13 mouse cellular contexts compared by ENCODE assay signal in genomic region chr19:14258621-14259051, GRCm38 (mm10).
DNase-seq lines count a peak whose midpoint lies in the region; ATAC-seq and TF ChIP-seq lines count a peak whose summit lies in the region.
"Had no signal": no experiment of that assay in that cellular context is flagged by ENCODE, and none has a peak within 500 bp of the region (broad histone marks: within the 10 kb centered on the region; RNA-seq: fewer than 3 reads in every experiment).

No protein-coding gene starts in this region.

- H3K4me3 ChIP-seq in embryonic facial prominence, embryonic 11.5 days (ENCODE audit: low read depth, low read length), result no peak overlapping the region
- H3K4me3 ChIP-seq in embryonic facial prominence, embryonic 10.5 days, result no peak overlapping the region
- no peak overlapping the region for H3K4me3 ChIP-seq in neural tube, embryonic 13.5 days
- H3K4me3 ChIP-seq in neural tube, embryonic 15.5 days (replicated peaks), result no peak overlapping the region
- no peak overlapping the region for H3K4me3 ChIP-seq in hindbrain, postnatal 0 days (ENCODE audit: low read length)
- no peak overlapping the region for H3K4me3 ChIP-seq in heart, embryonic 11.5 days (ENCODE audit: low read depth, low read length)

- no peak overlapping the region for H3K9ac ChIP-seq in embryonic facial prominence, embryonic 11.5 days (replicated peaks; ENCODE audit: low read length)
- H3K9ac ChIP-seq in neural tube, embryonic 13.5 days, result no peak overlapping the region
- no peak overlapping the region for H3K9ac ChIP-seq in neural tube, embryonic 15.5 days (replicated peaks)
- no peak overlapping the region for H3K9ac ChIP-seq in hindbrain, postnatal 0 days (replicated peaks; ENCODE audit: low read length)
- H3K9ac ChIP-seq in heart, embryonic 11.5 days (ENCODE audit: low read depth, low read length), result no peak overlapping the region

- peak; percentile 23; the same call in 1 of the 2 replicates for TF ChIP-seq CTCF in hindbrain, postnatal 0 days (IDR thresholded peaks at IDR 0.05; ENCODE audit: low read depth)

- 14% methylated on average over 5 of the region's 5 CpGs for WGBS in embryonic facial prominence, embryonic 11.5 days
- 16% methylated on average over 5 of the region's 5 CpGs for WGBS in embryonic facial prominence, embryonic 10.5 days
- WGBS in neural tube, embryonic 13.5 days, result 31% methylated on average over 5 of the region's 5 CpGs
- WGBS in neural tube, embryonic 15.5 days, result 30% methylated on average over 5 of the region's 5 CpGs
- WGBS in hindbrain, postnatal 0 days, result 10% methylated on average over 5 of the region's 5 CpGs
- 50% methylated on average over 5 of the region's 5 CpGs for WGBS in heart, embryonic 11.5 days (ENCODE audit: insufficient replicate concordance)

- no peaks in the 10 kb centered on the region for H3K9me3 ChIP-seq in embryonic facial prominence, embryonic 11.5 days (replicated peaks; ENCODE audit: control insufficient read depth, low read length)
- no peaks in the 10 kb centered on the region for H3K9me3 ChIP-seq in embryonic facial prominence, embryonic 10.5 days
- H3K9me3 ChIP-seq in neural tube, embryonic 13.5 days, result no peaks in the 10 kb centered on the region
- H3K9me3 ChIP-seq in neural tube, embryonic 15.5 days (replicated peaks), result no peaks in the 10 kb centered on the region
- H3K9me3 ChIP-seq in hindbrain, postnatal 0 days (ENCODE audit: low read length), result no peaks in the 10 kb centered on the region
- H3K9me3 ChIP-seq in heart, embryonic 11.5 days (replicated peaks; ENCODE audit: control insufficient read depth, low read length), result no peaks in the 10 kb centered on the region

- no peak overlapping the region for H3K4me2 ChIP-seq in embryonic facial prominence, embryonic 11.5 days (ENCODE audit: low read depth, low read length)
- H3K4me2 ChIP-seq in neural tube, embryonic 13.5 days, result 0 out of 2 replicates have a peak overlapping the region, but pooled peaks have one; percentile 1
- H3K4me2 ChIP-seq in neural tube, embryonic 15.5 days, result no peak overlapping the region
- no peak overlapping the region for H3K4me2 ChIP-seq in hindbrain, postnatal 0 days (ENCODE audit: low read depth, low read length)
- no peak overlapping the region for H3K4me2 ChIP-seq in heart, embryonic 11.5 days

- H3K4me1 ChIP-seq in embryonic facial prominence, embryonic 11.5 days (ENCODE audit: control insufficient read depth, insufficient read depth, low read length), result no peaks in the 10 kb centered on the region
- H3K4me1 ChIP-seq in embryonic facial prominence, embryonic 10.5 days, result peaks cover 14% of the 10 kb centered on the region
- peaks cover 11% of the 10 kb centered on the region for H3K4me1 ChIP-seq in neural tube, embryonic 13.5 days (replicated peaks)
- H3K4me1 ChIP-seq in neural tube, embryonic 15.5 days, result peaks cover 10% of the 10 kb centered on the region
- peaks cover 6% of the 10 kb centered on the region; the same call in 1 of the 2 replicates for H3K4me1 ChIP-seq in hindbrain, postnatal 0 days (ENCODE audit: insufficient read depth, low read length)
- no peaks in the 10 kb centered on the region for H3K4me1 ChIP-seq in heart, embryonic 11.5 days (ENCODE audit: control insufficient read depth, insufficient read depth, low read length)

- peak; percentile 34; the same call in 1 of the 2 replicates for ATAC-seq in embryonic facial prominence, embryonic 11.5 days (replicated peaks; ENCODE audit: insufficient number of reproducible peaks, low FRiP score, low TSS enrichment, low read depth)
- no peak; the same call in 1 of the 2 replicates for ATAC-seq in neural tube, embryonic 13.5 days (ENCODE audit: low read depth)
- no peak for ATAC-seq in neural tube, embryonic 15.5 days (ENCODE audit: low FRiP score)
- no peak for ATAC-seq in hindbrain, postnatal 0 days
- ATAC-seq in heart, embryonic 11.5 days (replicated peaks; ENCODE audit: insufficient number of reproducible peaks, low FRiP score, low TSS enrichment), result no peak
- ATAC-seq: lung, postnatal 0 days had no signal

- H3K27me3 ChIP-seq in embryonic facial prominence, embryonic 11.5 days (ENCODE audit: control insufficient read depth, insufficient read depth, low read length), result no peaks in the 10 kb centered on the region
- H3K27me3 ChIP-seq in embryonic facial prominence, embryonic 10.5 days (replicated peaks; ENCODE audit: low read depth, poor library complexity, severe bottlenecking), result no peaks in the 10 kb centered on the region
- H3K27me3 ChIP-seq in neural tube, embryonic 13.5 days, result no peaks in the 10 kb centered on the region
- no peaks in the 10 kb centered on the region for H3K27me3 ChIP-seq in neural tube, embryonic 15.5 days (replicated peaks)
- no peaks in the 10 kb centered on the region for H3K27me3 ChIP-seq in hindbrain, postnatal 0 days (ENCODE audit: insufficient read depth, low read length)
- H3K27me3 ChIP-seq in heart, embryonic 11.5 days (ENCODE audit: control insufficient read depth, insufficient read depth, low read length), result no peaks in the 10 kb centered on the region

- DNase-seq in embryonic facial prominence, embryonic 11.5 days (ENCODE audit: low spot score), result peak; percentile 55
- DNase-seq in embryonic facial prominence, embryonic 10.5 days (ENCODE audit: low spot score), result no peak
- peak; percentile 41 for DNase-seq in hindbrain, postnatal 0 days (ENCODE audit: low spot score)
- DNase-seq in adrenal gland, adult 8-10 months, result no peak
- no peak for DNase-seq in thymus, postnatal 0 days (ENCODE audit: low spot score)
- DNase-seq: adrenal gland, postnatal 36 days; B cell, adult 2 months; left cerebral cortex, postnatal 4 days had no signal

- H3K36me3 ChIP-seq in embryonic facial prominence, embryonic 11.5 days (replicated peaks; ENCODE audit: control insufficient read depth, insufficient read depth, low read depth, low read length), result no peaks in the 10 kb centered on the region
- H3K36me3 ChIP-seq in embryonic facial prominence, embryonic 10.5 days (replicated peaks), result no peaks in the 10 kb centered on the region
- no peaks in the 10 kb centered on the region for H3K36me3 ChIP-seq in neural tube, embryonic 13.5 days
- H3K36me3 ChIP-seq in neural tube, embryonic 15.5 days, result no peaks in the 10 kb centered on the region
- H3K36me3 ChIP-seq in hindbrain, postnatal 0 days (ENCODE audit: insufficient read depth, low read length), result no peaks in the 10 kb centered on the region
- no peaks in the 10 kb centered on the region for H3K36me3 ChIP-seq in heart, embryonic 11.5 days (ENCODE audit: control insufficient read depth, insufficient read depth, low read length)

- no peak overlapping the region for H3K27ac ChIP-seq in embryonic facial prominence, embryonic 11.5 days (replicated peaks; ENCODE audit: low read depth, low read length)
- H3K27ac ChIP-seq in embryonic facial prominence, embryonic 10.5 days (replicated peaks), result no peak overlapping the region
- H3K27ac ChIP-seq in neural tube, embryonic 13.5 days (replicated peaks), result no peak overlapping the region
- no peak overlapping the region for H3K27ac ChIP-seq in neural tube, embryonic 15.5 days (replicated peaks)
- H3K27ac ChIP-seq in hindbrain, postnatal 0 days, result no peak overlapping the region
- no peak overlapping the region for H3K27ac ChIP-seq in heart, embryonic 11.5 days (ENCODE audit: low read depth, low read length)
- H3K27ac ChIP-seq: kidney, postnatal 0 days had no signal

Comparison
In these comparisons a context has a peak if more than half of its experiments do, and no peak if none do; other contexts are left out.
1. DNase-seq: peak in embryonic facial prominence, embryonic 11.5 days (single experiment) and hindbrain, postnatal 0 days (single experiment); none in embryonic facial prominence, embryonic 10.5 days (single experiment), adrenal gland, adult 8-10 months (single experiment) and thymus, postnatal 0 days (single experiment).